Mouse (Mus musculus) lung, postnatal 14 days (tissue): ENCODE results near the gene Bfar.
"Not testable (repeated sequence)": the region's sequence is repeated elsewhere in the genome, so short reads cannot be mapped to it uniquely, and the experiment has no call there.

Source experiments
- DNase-seq: peaks from one replicate; pipeline ENCODE4 v3.0.0; 2021

Gene Bfar

DNA sequence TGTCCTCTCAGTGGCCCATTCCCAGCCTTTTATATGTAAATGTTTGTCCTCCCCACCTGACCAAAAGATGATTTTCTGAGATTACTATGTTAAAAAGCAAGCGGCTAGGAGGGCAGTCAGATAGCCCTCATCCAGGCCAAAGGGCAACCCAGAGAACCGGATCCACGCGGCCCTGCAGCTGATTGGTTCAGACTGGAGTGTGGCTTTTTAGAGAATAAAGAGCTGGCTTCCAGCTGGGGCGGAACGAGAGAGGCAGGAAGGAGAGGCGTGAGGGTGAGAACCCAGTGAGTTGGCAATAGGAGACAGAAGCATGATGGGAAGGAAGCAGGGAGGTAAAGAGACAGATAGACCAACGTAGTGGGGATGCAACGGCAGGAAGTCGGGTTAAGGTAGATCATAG lies 51.3 kb downstream of the Bfar start:
- DNase-seq = no peak

DNA sequence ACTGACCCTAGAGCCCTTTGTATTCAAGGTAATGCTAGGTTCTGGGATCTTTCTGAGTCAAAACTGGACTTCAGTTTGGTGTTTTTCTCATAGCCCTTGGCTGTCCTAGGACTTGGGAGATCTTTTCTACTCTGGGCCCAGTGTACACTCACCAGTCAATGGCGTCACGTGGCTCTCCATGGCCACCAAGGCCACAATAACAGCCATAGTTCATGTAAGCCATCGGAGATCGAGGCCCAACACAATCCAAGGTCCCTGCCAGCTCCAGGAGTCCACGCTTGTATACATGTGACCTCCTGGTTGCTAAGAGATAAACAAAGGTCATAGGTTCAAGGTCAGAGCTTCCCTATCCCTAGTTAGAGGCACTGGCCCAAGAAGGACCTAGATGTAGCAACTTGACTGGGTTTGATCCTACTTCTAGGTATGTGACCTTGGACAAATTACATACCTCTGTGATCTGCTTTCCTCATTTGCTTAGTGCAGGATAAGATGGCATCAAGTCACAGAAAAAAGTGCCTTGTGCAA lies 56.2 kb downstream of the Bfar start:
- DNase-seq = no peak

DNA sequence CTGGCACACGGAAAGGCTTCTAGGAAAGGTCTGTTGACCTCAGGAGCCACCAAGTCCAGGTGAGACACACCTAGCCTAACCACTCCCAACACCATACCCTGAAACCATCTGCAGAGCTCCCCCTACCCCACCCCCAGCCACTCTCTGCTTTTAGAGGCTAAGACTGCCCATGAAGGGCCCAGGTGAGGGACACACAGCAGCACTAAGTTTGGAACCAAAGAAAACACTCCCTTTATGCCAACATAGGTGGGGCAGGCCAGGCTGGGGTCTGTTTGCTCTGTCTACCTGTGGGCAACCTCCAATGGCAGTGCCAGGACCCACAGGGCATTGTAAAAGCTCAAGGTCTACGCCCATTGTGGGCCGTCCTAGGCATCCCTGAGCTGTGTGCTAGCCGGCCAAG lies 57.8 kb downstream of the Bfar start:
- no peak for DNase-seq

DNA sequence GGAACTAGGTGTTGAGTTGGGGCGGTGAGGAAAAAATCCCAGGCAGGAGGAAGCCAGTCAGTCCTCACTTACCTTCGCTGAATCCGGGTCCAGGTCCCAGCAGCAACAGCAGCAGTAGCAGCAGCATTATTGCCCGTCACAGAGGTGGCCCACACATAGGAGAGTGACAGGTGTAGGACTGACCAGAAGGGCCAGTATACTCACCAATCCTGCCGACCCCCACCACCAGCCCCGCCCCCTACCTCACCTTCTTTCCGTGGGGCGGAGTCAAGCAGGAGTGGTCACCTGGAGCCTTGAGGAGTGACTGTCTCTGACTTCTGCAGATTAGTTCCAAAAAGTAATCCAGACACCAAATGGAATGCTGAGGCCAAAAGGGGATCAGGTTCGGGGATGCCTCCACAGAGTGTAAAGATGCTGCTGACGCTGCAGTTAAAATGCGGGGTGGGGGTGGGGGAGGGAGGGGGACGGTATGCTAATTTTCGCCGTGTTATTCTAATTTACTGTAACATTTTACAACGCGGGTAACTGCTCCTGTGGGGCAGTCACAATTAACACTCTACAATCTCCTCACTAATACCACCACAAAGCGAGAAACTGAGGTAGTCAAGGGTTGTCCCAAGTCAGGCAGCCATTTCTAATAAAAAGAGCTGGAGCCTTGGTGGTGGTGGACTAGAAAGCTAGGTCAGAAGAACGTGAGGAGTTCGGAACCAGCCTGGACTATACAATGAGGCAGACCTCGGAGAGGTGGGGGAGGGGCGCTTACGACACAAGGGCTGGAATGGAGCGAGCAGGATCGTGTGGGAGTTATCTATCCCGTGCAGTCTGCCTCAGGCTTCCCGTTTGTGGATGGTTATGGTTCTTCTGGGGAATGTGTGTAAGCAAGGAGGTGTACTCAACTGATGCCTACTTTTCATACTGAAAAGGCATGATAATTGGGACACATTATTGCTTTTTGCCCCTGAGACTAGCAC lies 58.9 kb downstream of the Bfar start, which contains the start of gene Pla2g10:
TSS of gene Pla2g10 (minus strand) at position 699 of the 971 bp plus-strand sequence.
- peak; percentile 7 for DNase-seq

DNA sequence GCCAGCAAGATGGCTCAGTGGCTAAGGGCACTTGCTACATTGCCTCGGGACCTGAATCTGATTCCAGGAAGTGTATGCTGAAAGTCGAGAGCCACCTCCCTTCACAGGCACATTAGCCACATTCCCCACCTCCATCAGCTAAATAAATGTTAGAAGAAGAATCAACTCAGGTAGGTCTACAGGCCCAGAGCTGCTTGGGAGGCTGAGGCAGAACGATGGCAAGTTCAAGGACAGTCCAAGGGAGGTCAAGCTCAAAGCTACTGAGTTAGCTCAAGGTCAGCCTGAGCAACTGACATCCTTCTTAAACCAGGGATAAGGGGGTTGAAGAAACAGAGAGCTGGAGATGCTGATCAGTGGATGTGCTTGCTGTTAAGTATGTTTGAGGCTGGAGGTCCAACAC lies 61.1 kb downstream of the Bfar start:
- no peak for DNase-seq

DNA sequence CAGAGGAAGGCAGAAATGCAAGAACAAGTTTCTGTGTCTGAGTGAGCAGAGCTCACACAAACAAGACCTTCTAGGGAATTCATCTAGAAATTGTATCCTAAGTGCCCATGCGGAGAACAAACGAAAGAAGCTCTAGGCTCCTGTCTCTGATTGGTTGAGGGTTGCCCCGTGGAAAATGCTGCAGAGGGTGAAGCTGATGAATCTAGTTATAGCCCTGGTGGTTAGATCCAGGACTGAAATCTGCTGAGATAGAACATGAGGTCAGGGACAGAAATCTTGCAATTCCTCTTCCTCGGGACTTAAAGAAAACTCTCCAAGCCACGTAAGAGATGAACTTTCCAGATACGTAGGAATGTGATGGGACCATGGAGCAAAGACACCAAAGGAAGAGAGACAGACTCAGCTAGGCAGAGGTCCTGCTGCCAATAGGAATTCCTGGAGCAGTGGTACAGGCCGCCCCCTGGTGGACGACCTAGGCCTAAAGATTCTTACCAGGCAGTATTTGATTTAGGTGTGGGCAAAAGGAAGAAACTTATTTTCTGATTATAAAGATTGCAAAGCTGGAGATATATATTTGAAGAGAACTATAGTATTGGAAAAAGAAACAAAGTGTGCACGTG lies 62.0 kb downstream of the Bfar start:
- peak; percentile 87 for DNase-seq

DNA sequence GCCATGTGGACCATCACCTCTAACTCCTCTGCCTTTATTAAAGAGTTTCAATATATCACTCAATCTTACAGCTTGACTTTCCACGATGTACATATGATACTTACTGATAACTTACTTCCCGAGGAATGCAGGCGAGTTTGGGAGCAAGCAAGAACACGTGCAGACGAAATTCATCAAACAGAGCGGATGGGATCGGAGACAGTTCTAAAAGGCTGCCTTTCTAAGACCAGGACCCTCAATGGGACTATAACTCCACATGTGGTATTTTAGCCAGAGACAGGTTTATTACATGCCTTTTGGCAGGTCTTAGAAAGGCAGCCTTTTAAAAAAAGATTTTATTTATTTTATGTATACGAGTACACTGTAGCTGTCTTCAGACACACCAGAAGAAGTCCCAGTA lies 64.3 kb downstream of the Bfar start:
- DNase-seq = no peak

DNA sequence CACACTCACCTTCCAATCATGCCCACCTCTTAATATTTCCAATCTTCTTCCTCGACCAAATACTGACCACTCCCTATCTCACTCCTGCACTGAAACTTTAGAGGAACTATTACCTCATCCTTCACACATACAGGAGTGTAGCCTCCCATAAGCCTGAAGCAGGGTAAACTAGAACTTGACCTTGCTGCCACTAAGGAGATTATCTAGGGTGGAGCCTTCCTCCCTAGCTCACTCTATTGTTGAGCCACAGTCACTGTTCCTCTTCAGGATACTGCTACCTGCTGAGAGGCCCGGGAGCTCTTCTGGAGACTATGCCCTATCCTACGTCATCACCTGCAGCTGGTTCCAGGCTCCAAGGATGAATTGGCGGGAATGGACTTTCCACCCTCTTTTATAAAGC lies 67.4 kb downstream of the Bfar start:
- not testable (repeated sequence) for DNase-seq

DNA sequence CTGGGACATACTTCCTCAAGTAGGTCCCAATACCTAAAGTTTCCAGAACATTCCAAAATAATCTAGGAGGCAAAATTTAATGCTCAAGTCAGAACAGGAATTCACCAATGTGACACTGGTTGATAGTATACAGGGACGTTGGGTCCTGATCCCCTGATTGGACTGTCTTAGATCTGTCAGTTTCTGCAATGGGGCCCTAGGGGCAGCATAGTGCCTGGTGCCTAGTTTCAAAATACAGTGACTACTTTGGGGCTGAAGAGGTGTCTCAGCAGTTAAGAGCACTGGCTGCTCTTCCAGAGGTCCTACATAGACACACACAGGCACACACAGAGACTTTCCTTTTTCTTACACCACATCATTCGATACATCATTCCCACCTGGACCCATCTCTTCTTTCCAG lies 69.2 kb downstream of the Bfar start:
- DNase-seq = no peak

DNA sequence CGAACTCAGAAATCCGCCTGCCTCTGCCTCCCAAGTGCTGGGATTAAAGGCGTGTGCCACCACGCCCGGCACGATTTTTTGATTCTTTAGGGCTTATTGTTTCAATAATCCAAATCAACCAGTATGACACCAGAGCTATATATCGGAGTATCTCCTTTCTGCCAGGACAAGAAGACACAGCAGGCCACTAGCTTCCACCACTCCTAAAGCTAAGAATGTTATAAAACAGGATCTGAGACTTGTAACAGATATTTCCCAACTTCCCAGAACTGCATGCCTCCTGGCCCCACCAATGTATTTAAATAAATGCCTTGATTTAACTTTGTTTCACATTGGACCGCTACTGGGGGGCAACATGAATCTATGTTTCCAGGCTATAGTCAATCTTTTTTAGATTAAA lies 76.0 kb downstream of the Bfar start:
- no peak for DNase-seq

DNA sequence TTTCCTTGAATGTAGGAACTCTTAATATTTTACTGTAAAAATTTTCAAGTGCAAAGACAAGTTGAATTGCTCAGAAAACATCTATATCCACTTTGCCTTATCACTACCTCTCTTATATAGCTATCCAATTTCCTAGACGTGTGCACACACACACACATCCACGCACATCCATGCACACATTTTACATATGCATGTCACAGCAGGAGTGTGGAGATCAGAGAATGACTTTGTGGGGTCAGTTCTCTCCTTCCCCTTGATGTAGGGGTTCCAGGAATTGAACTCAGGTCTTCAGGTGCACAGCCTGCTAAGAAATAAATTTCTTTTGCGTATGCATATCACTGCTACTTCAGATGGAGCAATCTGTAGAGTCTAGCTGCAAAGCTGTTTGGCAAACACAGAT lies 76.5 kb downstream of the Bfar start:
- DNase-seq = no peak

DNA sequence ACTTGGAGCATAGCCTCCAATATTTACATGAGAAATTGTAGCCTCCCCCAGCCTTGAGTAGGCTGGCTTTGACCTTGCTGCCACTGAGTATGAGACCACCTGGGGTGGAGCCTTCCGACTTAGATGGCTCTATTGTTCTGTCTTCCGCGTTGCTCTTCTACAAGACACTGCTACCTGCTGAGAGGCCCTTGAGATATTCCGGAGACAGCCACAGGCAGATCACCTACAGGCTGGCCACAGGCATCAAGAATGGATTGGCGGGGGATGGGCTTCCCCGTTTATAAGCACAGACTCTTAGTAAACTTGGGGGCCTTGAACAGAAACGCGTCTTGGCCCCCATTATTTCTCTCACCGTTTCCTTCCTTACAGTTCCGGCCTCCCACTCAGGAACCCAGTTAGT lies 77.2 kb downstream of the Bfar start:
- not testable (repeated sequence) for DNase-seq

DNA sequence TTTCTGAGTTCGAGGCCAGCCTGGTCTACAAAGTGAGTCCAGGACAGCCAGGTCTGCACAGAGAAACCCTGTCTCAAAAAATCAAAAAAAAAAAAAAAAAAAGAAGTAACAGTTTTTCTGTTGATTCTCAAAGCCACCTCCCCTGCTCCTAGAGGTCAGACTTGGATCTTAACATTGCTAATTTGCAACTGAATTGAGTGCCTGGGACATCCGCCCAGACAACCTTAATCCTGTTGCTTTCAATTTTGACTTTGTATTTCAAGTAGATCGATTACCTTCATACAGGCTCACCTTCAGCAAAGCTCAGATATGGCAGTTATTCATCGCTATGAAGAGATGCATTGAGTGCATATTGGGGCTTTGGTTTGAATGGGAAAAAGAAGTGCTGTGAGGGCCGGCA lies 77.6 kb downstream of the Bfar start:
- no peak for DNase-seq

DNA sequence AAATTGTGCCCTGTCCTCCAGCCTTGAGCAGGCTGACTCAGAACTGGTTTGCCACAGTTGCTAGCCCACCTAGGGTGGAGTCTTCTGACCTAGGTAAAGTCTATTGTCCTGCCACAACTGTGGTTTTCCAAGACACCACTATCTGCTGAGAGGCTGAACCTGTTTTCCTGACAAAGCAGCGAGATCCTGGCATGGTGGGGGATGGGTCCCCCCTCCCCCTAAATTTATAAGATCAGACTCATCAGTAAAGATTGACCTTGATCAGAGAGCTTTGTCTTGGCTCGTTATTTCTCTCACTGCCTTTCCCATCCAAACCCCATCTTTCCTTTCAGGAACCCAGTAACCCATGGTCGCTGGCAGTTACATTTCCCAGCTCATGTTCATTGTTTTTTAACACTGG lies 78.3 kb downstream of the Bfar start:
- no peak for DNase-seq

DNA sequence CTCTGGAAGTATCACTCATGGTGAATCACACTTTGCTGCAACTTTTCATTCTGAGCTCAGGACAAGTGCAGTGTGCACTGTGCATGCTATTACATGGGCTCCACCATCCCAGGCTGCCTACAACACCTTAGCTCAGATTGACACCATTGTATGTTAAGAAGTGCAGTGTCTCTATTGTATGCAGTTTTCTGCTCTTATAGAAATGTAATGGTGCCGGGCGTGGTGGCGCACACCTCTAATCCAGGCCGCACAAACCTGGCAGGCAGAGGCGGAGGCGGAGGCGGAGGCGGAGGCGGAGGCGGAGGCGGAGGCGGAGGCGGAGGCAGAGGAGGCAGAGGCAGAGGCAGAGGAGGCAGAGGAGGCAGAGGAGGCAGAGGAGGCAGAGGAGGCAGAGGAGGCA lies 79.0 kb downstream of the Bfar start:
- no peak for DNase-seq
